Mouse (Mus musculus): ENCODE results near the gene Trpm3.

DNA sequence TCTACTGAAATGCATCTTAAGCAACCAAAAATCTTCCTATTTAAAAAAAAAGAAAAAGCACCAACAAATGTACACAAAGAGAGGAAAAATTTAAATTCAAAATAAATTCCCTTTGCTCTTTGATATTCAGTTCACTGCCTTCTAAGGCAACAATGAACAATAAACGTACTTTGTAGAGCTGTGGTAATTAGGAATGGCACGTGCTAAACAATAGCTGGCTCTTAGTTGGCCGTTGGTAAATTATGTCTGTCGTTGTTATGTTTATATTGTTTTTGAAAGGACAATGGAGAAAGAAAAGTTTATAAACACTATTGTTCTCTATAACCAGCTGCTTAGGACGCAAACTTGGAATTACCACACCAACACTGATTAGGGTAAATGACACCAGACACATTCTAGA, 782.1 kb downstream of the Trpm3 start:
- TF ChIP-seq CTCF (IDR thresholded peaks at IDR 0.05; ENCODE audit: low read depth, low read length) (no peak), POLR2A (IDR thresholded peaks at IDR 0.05; ENCODE audit: insufficient read depth, low read length) (no peak), EP300 (IDR thresholded peaks at IDR 0.05; ENCODE audit: insufficient read depth, low read depth, low read length) (no peak)
